Mouse (Mus musculus) cerebellum, adult 2 months (tissue): Measurements from ENCODE around the gene Zfp988.
"Not testable (repeated sequence)": the region's sequence is repeated elsewhere in the genome, so short reads cannot be mapped to it uniquely, and the experiment has no call there.

Source experiments
- CTCF ChIP-seq: fragments of 200-500 bp; IDR thresholded peaks from 2 replicates; pipeline ENCODE4 v1.5.1; 2011; ENCODE audit warnings: low read depth, mild to moderate bottlenecking, control low read depth, low read length, moderate library complexity, borderline replicate concordance; ENCODE audit not compliant: insufficient read depth
- POLR2A ChIP-seq: fragments of 200-500 bp; IDR thresholded peaks from 2 replicates; pipeline ENCODE4 v1.6.1; 2011; ENCODE audit warnings: low read length, control low read depth, borderline replicate concordance; ENCODE audit not compliant: insufficient read depth

GRCm38 (mm10) chr4:147349687-147350415 is 44.4 kb downstream of the Zfp988 start:
- not testable (repeated sequence) for TF ChIP-seq CTCF, POLR2A
